Mouse (Mus musculus) limb, embryonic 11.5 days (tissue): Measurements from ENCODE around the gene Ror1. TPM values are rescaled to one million over a fixed set of nuclear protein-coding genes. Genes with fewer than 3 reads are reported as not detected.

Source experiments
- ATAC-seq: fragments of 200-750 bp; cut with Nextera tagmentation; 2 replicates; pipeline ENCODE4 v1.8.0; 2017; ENCODE audit warnings: low read depth; ENCODE audit not compliant: insufficient number of reproducible peaks, low FRiP score, low TSS enrichment
- DNase-seq: peaks from one replicate; pipeline ENCODE4 v3.0.0-alpha.2; 2015; ENCODE audit warnings: low spot score
- H3K27ac ChIP-seq: fragments of 300-500 bp; sonication (generic); replicated peaks from 2 replicates; pipeline ENCODE4 v1.5.1; 2014; ENCODE audit warnings: low read depth, mild to moderate bottlenecking, low read length
- H3K27me3 ChIP-seq: fragments of 300-500 bp; sonication (generic); 2 replicates; pipeline ENCODE4 v1.6.1; 2014; ENCODE audit warnings: mild to moderate bottlenecking, low read length, mixed read lengths; ENCODE audit not compliant: control insufficient read depth, insufficient read depth
- H3K36me3 ChIP-seq: fragments of 300-500 bp; sonication (generic); 2 replicates; pipeline ENCODE4 v1.6.1; 2014; ENCODE audit warnings: mild to moderate bottlenecking, low read length, moderate library complexity, mixed read lengths; ENCODE audit not compliant: control insufficient read depth, insufficient read depth
- H3K4me1 ChIP-seq: fragments of 300-500 bp; sonication (generic); 2 replicates; pipeline ENCODE4 v1.6.1; 2014; ENCODE audit warnings: low read length, mixed read lengths; ENCODE audit not compliant: control insufficient read depth, insufficient read depth
- H3K4me2 ChIP-seq: fragments of 300-500 bp; sonication (generic); 2 replicates; pipeline ENCODE4 v1.6.1; 2014; ENCODE audit warnings: low read depth, mild to moderate bottlenecking, moderate library complexity; ENCODE audit not compliant: severe bottlenecking
- H3K4me3 ChIP-seq: fragments of 300-500 bp; sonication (generic); 2 replicates; pipeline ENCODE4 v1.5.1; 2014; ENCODE audit warnings: low read depth, low read length
- H3K9ac ChIP-seq: fragments of 300-500 bp; sonication (generic); 2 replicates; pipeline ENCODE4 v1.6.1; 2014; ENCODE audit warnings: mild to moderate bottlenecking, low read length
- H3K9me3 ChIP-seq: fragments of 300-500 bp; sonication (generic); 2 replicates; pipeline ENCODE4 v1.6.1; 2016; ENCODE audit warnings: low read length; ENCODE audit not compliant: control insufficient read depth
- WGBS: fragments of 180-500 bp; shearing (Covaris S2); extraction: QIAGEN DNeasy Blood & Tissue Kit; methylation state at CpG from one replicate; pipeline ENCODE4 v1.1.7; 2014; 5-methylcytosine and 5-hydroxymethylcytosine counted together
- polyA plus RNA-seq: library from polyadenylated mRNA; unstranded; fragments of >200 nt; fragmentation: Nextera tagmentation; extraction: Ambion mirVana; gene quantifications from 2 replicates; pipeline ENCODE4 v1.2.1, GENCODE M21; 2014

The Ror1 gene
- polyA plus RNA-seq, 1 experiment from 2014 or later = 12.6 TPM

- Histone ChIP-seq H3K4me2 (peak within 1 kb of the TSS; percentile 37), H3K36me3 (no peaks in the 10 kb centered on the region), H3K27me3 (no peaks in the 10 kb centered on the region), H3K4me3 (no peak within 1 kb of the TSS), H3K4me1 (0 out of 2 replicates have a peak, but pooled peaks cover 2% of the 10 kb centered on the region), H3K9me3 (no peaks in the 10 kb centered on the region), H3K9ac (no peak within 1 kb of the TSS), H3K27ac (no peak within 1 kb of the TSS)
- 37% methylated on average over 15 of the region's 15 CpGs for WGBS
- no peak; the same call in 1 of the 2 replicates for ATAC-seq
- peak; percentile 76 for DNase-seq
Observed at GRCm38 (mm10) chr4:100478592-100479321, 383.2 kb downstream of the Ror1 start, which contains the start of gene Ube2u. TSS of gene Ube2u (plus strand) at chr4:100478849.

DNA sequence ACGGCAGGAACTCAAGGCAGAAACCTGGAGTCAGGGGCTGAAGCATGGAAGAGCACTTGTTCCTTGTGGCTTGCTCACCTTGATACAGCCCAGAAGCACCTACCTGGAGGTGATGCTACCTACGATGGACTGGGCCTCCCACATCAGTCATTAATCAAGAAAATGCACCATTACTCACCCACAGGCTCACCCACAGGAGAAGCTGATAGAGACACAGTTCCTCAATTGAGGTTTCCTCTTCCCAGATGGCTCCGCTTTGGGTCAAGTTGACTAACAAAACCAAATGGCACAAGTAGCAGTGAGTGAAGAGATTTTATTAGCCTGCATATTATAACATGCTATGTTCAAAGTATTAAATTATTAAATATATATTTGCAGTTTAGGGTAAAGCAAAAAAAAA, 392.9 kb downstream of the Ror1 start:
- no peaks in the 10 kb centered on the region for H3K36me3 ChIP-seq
- DNase-seq = no peak
- H3K4me1 ChIP-seq = no peaks in the 10 kb centered on the region
- H3K27me3 ChIP-seq = no peaks in the 10 kb centered on the region
- H3K9ac ChIP-seq = no peak overlapping the region
- H3K27ac ChIP-seq = no peak overlapping the region
- 88% methylated on average over 3 of the region's 3 CpGs for WGBS
- no peak overlapping the region for H3K4me3 ChIP-seq
- H3K9me3 ChIP-seq = no peaks in the 10 kb centered on the region
- H3K4me2 ChIP-seq = no peak overlapping the region
- no peak for ATAC-seq

Other genes with a start within 250 kb of the Ror1 start
- gene Pgm1, start 166.4 kb upstream of the Ror1 start, polyA plus RNA-seq = 47.0 and 51.8 TPM in 2 replicates
- 49.5 and 53.4 TPM in 2 replicates for gene Itgb3bp, start 166.0 kb upstream of the Ror1 start, polyA plus RNA-seq